Mouse (Mus musculus): ENCODE data around the gene Slc7a15. TPM values are rescaled to one million over a fixed set of nuclear protein-coding genes. Genes with fewer than 3 reads are reported as not detected.

Gene Slc7a15
- polyA plus RNA-seq, 1 experiment from 2014 or later = not detected

GRCm38 (mm10) chr12:8546801-8547200 is 52.1 kb downstream of the Slc7a15 start:
- Histone ChIP-seq H3K9me3 (replicated peaks) (no peaks in the 10 kb centered on the region), H3K4me3 (no peak overlapping the region), H3K27ac (no peak overlapping the region), H3K27me3 (ENCODE audit: low read depth, poor library complexity, severe bottlenecking) (no peaks in the 10 kb centered on the region), H3K4me1 (no peaks in the 10 kb centered on the region), H3K36me3 (no peaks in the 10 kb centered on the region)
- 90% methylated on average over 6 of the region's 6 CpGs for WGBS
- no peak for DNase-seq (ENCODE audit: low spot score)

- Histone ChIP-seq H3K4me3 (no peak overlapping the region), H3K9me3 (replicated peaks) (no peaks in the 10 kb centered on the region), H3K27me3 (ENCODE audit: low read depth, poor library complexity, severe bottlenecking) (no peaks in the 10 kb centered on the region), H3K27ac (no peak overlapping the region), H3K36me3 (no peaks in the 10 kb centered on the region), H3K4me1 (no peaks in the 10 kb centered on the region)
- no peak for DNase-seq (ENCODE audit: low spot score)
- 87% methylated on average over 5 of the region's 5 CpGs for WGBS
Measured at GRCm38 (mm10) chr12:8545066-8545610, 53.7 kb downstream of the Slc7a15 start.

GRCm38 (mm10) chr12:8542371-8542770 is 56.5 kb downstream of the Slc7a15 start:
- H3K4me3 ChIP-seq = no peak overlapping the region
- DNase-seq (ENCODE audit: low spot score) = no peak
- H3K27ac ChIP-seq = no peak overlapping the region
- H3K4me1 ChIP-seq = no peaks in the 10 kb centered on the region
- no peaks in the 10 kb centered on the region for H3K9me3 ChIP-seq (replicated peaks)
- H3K36me3 ChIP-seq = no peaks in the 10 kb centered on the region
- no peaks in the 10 kb centered on the region for H3K27me3 ChIP-seq (ENCODE audit: low read depth, poor library complexity, severe bottlenecking)
- WGBS = 85% methylated on average over 4 of the region's 4 CpGs

- H3K27ac ChIP-seq = no peak overlapping the region
Measured at GRCm38 (mm10) chr12:8539471-8539870, 59.4 kb downstream of the Slc7a15 start.

GRCm38 (mm10) chr12:8537291-8537690 is 61.6 kb downstream of the Slc7a15 start:
- Histone ChIP-seq H3K27me3 (ENCODE audit: low read depth, poor library complexity, severe bottlenecking) (no peaks in the 10 kb centered on the region), H3K27ac (no peak overlapping the region), H3K9me3 (replicated peaks) (no peaks in the 10 kb centered on the region), H3K36me3 (no peaks in the 10 kb centered on the region), H3K4me3 (no peak overlapping the region), H3K4me1 (no peaks in the 10 kb centered on the region)
- DNase-seq (ENCODE audit: low spot score) = no peak
- WGBS = 93% methylated on average over 5 of the region's 5 CpGs

More at GRCm38 (mm10) chr12:8539471-8539870, 59.4 kb downstream of the Slc7a15 start:
- no peaks in the 10 kb centered on the region for H3K4me1 ChIP-seq
- no peak for DNase-seq (ENCODE audit: low spot score)
- WGBS = 89% methylated on average over 13 of the region's 13 CpGs
- no peaks in the 10 kb centered on the region for H3K27me3 ChIP-seq (ENCODE audit: low read depth, poor library complexity, severe bottlenecking)
- H3K36me3 ChIP-seq = no peaks in the 10 kb centered on the region
- H3K4me3 ChIP-seq = no peak overlapping the region
- no peaks in the 10 kb centered on the region for H3K9me3 ChIP-seq (replicated peaks)

- H3K36me3 ChIP-seq = no peaks in the 10 kb centered on the region
- H3K9me3 ChIP-seq (replicated peaks) = no peaks in the 10 kb centered on the region
- no peak overlapping the region for H3K4me3 ChIP-seq
- 76% methylated on average over 9 of the region's 9 CpGs for WGBS
- DNase-seq (ENCODE audit: low spot score) = no peak
- no peaks in the 10 kb centered on the region for H3K4me1 ChIP-seq
- no peaks in the 10 kb centered on the region for H3K27me3 ChIP-seq (ENCODE audit: low read depth, poor library complexity, severe bottlenecking)
- H3K27ac ChIP-seq = no peak overlapping the region
Measured at GRCm38 (mm10) chr12:8536221-8536965, 62.5 kb downstream of the Slc7a15 start.

GRCm38 (mm10) chr12:8535596-8535995 is 63.3 kb downstream of the Slc7a15 start:
- Histone ChIP-seq H3K4me3 (no peak overlapping the region), H3K4me1 (no peaks in the 10 kb centered on the region), H3K36me3 (no peaks in the 10 kb centered on the region), H3K9me3 (replicated peaks) (no peaks in the 10 kb centered on the region), H3K27ac (no peak overlapping the region), H3K27me3 (ENCODE audit: low read depth, poor library complexity, severe bottlenecking) (no peaks in the 10 kb centered on the region)
- 85% methylated on average over 7 of the region's 7 CpGs for WGBS
- no peak for DNase-seq (ENCODE audit: low spot score)

GRCm38 (mm10) chr12:8534915-8535314 is 64.0 kb downstream of the Slc7a15 start:
- Histone ChIP-seq H3K36me3 (no peaks in the 10 kb centered on the region), H3K4me1 (no peaks in the 10 kb centered on the region), H3K4me3 (no peak overlapping the region), H3K27ac (no peak overlapping the region), H3K27me3 (ENCODE audit: low read depth, poor library complexity, severe bottlenecking) (no peaks in the 10 kb centered on the region), H3K9me3 (replicated peaks) (no peaks in the 10 kb centered on the region)
- DNase-seq (ENCODE audit: low spot score) = no peak
- 76% methylated on average over 1 of the region's 1 CpGs for WGBS

- Histone ChIP-seq H3K4me1 (no peaks in the 10 kb centered on the region), H3K36me3 (no peaks in the 10 kb centered on the region), H3K27me3 (ENCODE audit: low read depth, poor library complexity, severe bottlenecking) (no peaks in the 10 kb centered on the region), H3K4me3 (no peak overlapping the region), H3K27ac (no peak overlapping the region), H3K9me3 (replicated peaks) (no peaks in the 10 kb centered on the region)
- WGBS = 80% methylated on average over 5 of the region's 5 CpGs
- DNase-seq (ENCODE audit: low spot score) = no peak
Measured at GRCm38 (mm10) chr12:8527770-8528169, 71.1 kb downstream of the Slc7a15 start.

GRCm38 (mm10) chr12:8527175-8527574 is 71.7 kb downstream of the Slc7a15 start:
- DNase-seq (ENCODE audit: low spot score) = no peak
- Histone ChIP-seq H3K9me3 (replicated peaks) (no peaks in the 10 kb centered on the region), H3K27me3 (ENCODE audit: low read depth, poor library complexity, severe bottlenecking) (no peaks in the 10 kb centered on the region), H3K36me3 (no peaks in the 10 kb centered on the region), H3K4me3 (no peak overlapping the region), H3K27ac (no peak overlapping the region), H3K4me1 (no peaks in the 10 kb centered on the region)
- 79% methylated on average over 1 of the region's 1 CpGs for WGBS

- Histone ChIP-seq H3K27me3 (ENCODE audit: low read depth, poor library complexity, severe bottlenecking) (no peaks in the 10 kb centered on the region), H3K36me3 (no peaks in the 10 kb centered on the region), H3K9me3 (replicated peaks) (no peaks in the 10 kb centered on the region), H3K4me1 (peaks cover 18% of the 10 kb centered on the region), H3K27ac (no peak overlapping the region), H3K4me3 (no peak overlapping the region)
- no peak for DNase-seq (ENCODE audit: low spot score)
- 66% methylated on average over 5 of the region's 5 CpGs for WGBS
Measured at GRCm38 (mm10) chr12:8524062-8524461, 74.8 kb downstream of the Slc7a15 start.

- no peak for DNase-seq (ENCODE audit: low spot score)
- no peak overlapping the region for H3K4me3 ChIP-seq
- H3K27ac ChIP-seq = peak overlapping the region; percentile 14; the same call in 1 of the 2 replicates
- 100% methylated on average over 2 of the region's 2 CpGs for WGBS
- H3K4me1 ChIP-seq = peaks cover 18% of the 10 kb centered on the region
- H3K27me3 ChIP-seq (ENCODE audit: low read depth, poor library complexity, severe bottlenecking) = no peaks in the 10 kb centered on the region
- H3K9me3 ChIP-seq (replicated peaks) = no peaks in the 10 kb centered on the region
- no peaks in the 10 kb centered on the region for H3K36me3 ChIP-seq
Measured at GRCm38 (mm10) chr12:8522711-8523110, 76.2 kb downstream of the Slc7a15 start.

- Histone ChIP-seq H3K4me1 (peaks cover 18% of the 10 kb centered on the region), H3K27me3 (ENCODE audit: low read depth, poor library complexity, severe bottlenecking) (no peaks in the 10 kb centered on the region), H3K36me3 (no peaks in the 10 kb centered on the region), H3K27ac (peak overlapping the region; percentile 75), H3K4me3 (no peak overlapping the region; the same call in 1 of the 2 replicates), H3K9me3 (replicated peaks) (no peaks in the 10 kb centered on the region)
- WGBS = 54% methylated on average over 12 of the region's 12 CpGs
- peak; percentile 38 for DNase-seq (ENCODE audit: low spot score)
Measured at GRCm38 (mm10) chr12:8521375-8522047, 77.4 kb downstream of the Slc7a15 start.
